Mouse (Mus musculus): ENCODE results near the gene Rel.

- TF ChIP-seq CTCF (IDR thresholded peaks at IDR 0.05; ENCODE audit: borderline replicate concordance, insufficient read depth, low read depth, low read length) (no peak), POLR2A (IDR thresholded peaks at IDR 0.05; ENCODE audit: borderline replicate concordance, insufficient read depth, low read length) (no peak)
These were observed 8.0 kb upstream of the Rel start for GRCm38 (mm10) chr11:23778787-23779201.

All from cerebellum, adult 2 months (tissue).